Mouse (Mus musculus): ENCODE data around the gene Odr4.

DNA sequence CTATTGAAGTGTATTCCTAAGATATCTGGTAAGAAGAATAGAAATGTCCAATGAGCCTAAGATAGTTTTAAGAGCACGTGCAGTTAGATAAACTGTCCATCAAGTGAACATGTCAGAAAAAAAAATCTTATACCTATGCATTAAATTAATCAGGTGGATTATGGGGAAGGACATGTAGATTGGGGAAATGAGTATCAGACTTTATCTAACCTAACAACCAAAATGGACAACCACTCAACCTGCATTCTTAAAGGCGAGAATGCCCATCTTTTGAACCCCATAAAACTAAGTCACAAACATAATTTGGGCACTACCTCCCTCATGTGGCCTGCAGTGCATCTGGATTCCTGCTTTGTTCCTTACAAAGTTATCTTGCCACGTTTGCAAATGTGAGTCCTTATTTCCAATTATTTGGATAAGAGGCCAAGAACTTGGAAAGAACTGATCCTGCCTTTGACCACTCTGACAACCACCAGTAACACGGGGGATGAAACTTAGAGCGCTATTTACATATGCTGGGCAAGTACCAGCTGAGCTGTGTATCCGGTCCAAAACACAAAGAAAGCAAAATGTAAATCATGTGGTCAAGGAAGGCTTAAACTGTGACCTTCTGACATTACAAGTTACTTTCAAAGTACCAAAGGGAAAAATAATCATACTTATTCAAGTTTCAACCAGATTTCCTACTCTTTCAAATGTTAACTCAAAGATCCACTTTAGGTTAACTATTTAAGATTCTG is 3.3 kb downstream of the Odr4 start:
- TF ChIP-seq GATA1 (IDR thresholded peaks at IDR 0.05; ENCODE audit: borderline replicate concordance, low read length) (no peak), FLI1 (IDR thresholded peaks at IDR 0.05; ENCODE audit: low read length) (no peak)

Measured in megakaryocyte, embryonic 14.5 days (primary cell).